Mouse (Mus musculus) right cerebral cortex, postnatal 10 days (tissue): Measurements from ENCODE around the gene Traf2.

Experiments
- DNase-seq, 2 experiments: peaks; one replicate each; pipeline ENCODE4 v3.0.0; 2021; ENCODE audit warnings: low spot score in 2 of 2

The Traf2 gene

DNA sequence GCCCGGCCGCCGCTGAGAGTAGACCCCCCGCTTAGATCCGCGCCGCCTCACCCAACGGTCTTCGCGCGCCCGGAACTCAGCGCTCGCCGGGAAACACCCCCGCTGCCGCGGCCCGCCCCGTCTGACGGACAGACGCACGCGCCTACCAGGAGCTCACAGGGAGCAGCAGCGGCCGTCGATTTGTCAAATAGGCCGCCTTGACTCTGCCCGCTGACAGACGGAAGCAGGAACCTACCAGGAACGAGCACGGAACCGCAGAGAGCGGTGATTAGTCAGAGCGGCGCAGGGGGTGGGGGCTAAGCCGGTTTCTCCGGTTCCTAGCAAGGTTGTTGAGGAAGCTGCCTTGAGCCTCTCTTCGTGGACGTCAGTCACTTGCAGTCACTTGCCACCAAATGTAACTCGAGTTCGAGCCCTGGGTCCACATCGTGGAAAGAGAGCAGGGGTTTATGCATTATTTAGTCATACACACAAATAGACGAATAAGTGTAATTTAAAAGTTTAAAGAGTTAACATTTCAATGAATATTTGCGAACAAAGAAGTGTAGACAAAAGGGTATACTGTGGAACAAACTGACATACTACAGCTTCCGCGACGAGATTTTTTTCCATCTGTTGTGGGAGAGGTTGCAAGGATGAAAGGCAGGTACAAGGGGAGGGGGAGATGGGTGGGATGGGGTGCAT is at the start of gene Traf2:
Gene Traf2, minus strand, starts transcription at position 130 of the 681 bp plus-strand sequence.
- peak; percentile 99 to 100 for DNase-seq

DNA sequence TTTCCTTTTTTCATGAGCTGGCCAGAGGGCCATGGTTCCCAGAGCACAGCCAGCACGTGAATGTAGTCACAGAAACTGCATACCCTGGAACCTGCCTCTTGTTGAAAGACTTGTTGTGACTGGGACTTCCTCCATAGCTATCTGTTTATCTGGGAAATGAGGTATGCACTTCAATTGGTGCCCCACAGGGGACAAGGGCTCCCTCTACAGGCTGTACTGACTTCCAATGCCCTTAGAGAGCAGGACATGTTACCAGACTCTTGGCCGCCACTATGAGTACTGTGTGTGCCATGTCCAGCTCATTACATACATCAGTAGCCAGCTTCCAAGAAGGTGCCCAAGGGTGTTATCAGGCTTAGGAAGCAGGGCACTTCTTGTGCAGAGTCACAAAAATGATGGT is 45.1 kb upstream of the Traf2 start:
- DNase-seq: no peak

DNA sequence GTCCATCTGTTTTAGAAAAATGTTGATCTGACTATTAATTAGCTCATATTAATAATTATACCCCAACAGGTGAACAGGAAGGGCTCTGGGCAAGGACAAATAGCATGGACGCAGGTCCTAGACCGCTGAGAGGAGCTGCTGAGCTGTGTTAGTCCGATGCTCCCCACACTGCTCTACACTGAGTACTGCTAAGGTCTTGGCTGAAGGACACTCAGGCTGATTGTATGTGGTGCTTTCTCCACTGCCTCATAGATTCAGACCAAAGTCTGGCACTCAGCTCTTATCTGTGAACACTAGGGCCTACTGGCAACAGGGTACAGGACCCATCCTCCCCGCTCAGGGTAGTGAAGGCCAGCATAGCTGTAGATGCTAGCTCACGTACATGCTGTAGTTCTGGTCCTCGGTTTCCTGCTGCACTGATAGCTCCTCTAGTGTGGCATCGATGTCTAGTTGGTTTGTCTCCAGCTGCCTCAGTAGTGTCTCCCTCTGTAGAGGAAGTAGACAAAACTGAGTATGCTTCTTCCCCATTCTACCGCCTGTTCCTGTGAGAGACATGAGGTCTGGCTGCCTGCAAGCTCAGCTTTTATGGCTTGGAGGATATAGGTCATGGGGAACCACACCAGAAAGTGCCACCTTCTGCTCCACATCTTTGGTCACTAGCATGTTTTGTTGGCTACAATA is 41.6 kb upstream of the Traf2 start:
- peak in 1 of 2 experiments; percentile 51 for DNase-seq

DNA sequence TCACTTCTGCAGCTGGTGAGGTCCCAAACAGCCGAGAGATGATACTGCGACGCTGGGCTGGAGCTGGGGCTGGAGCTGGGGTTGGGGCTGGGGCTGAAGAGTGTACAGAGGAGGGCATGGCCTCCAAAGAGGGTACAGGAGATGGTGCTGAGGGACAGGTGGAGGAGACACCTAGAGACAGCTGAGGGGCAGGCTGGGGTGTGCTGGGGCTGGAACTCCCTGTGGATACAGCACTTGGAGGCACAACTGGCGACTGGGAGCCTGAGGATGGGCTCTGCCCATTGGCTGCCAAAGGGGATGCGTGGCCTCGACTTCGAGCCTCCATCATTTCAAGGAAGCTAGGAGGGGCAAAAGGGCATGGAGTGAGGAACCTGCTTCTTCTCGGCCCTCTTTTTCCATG is 40.5 kb upstream of the Traf2 start:
- DNase-seq: no peak

DNA sequence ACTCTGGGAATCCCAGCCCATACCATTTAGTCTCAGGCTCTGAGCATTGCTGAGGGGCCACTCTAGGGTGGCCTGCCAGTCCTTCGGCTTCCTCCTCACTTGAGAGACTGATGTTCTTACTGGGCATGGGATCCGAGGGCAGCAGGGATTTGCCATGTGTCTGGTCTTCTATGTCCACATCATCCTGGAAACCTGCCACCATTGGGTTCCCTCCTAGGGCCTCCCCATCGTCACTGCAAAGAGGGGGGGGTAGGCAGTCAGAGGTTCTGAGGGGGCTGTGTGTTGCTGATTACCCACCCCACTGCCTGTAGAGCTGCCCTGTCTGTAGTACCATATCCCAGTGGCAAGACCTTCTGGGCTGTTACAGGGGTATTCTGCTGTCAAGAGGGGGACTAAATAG is 38.9 kb upstream of the Traf2 start:
- peak in 1 of 2 experiments; percentile 43 for DNase-seq

DNA sequence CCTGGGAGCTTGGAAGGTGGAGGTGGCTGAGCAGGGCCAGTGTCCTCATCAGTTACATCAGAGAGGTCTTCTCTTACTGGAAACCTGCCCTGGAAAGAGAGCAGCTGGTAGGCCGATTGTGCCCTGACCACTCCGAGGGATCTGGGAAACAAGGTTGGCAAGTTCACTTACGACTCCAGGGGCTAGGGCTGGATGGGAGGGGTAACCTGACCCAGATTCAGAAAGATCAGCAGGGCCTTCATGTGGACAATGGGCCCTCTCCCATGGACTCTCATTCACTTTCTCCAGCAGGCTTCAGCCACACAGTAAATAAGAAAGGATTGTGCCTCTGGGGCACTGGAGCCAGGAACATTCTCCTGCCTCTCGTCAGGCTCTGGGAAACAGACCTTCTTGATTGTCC is 38.1 kb upstream of the Traf2 start:
- DNase-seq: peak; percentile 37 to 62

DNA sequence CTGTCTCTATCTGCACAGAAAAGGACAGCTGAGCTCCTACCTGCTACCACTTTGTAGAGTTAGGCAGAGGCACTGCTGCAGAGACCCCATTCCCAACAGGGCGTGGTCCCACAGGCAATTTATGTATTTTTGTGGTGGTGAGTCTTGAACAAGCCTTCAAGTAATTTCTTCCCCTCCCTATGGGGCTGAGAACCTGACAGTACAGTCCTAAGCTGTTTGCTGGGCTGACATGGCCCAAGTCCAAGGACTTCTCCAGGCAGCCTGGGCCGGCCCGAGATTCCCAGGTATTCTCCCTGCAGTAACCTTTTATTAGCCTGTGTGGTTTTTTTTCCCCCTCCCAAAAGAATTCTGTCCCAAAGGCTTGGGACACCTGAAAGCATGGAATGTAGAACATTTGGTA is 37.4 kb upstream of the Traf2 start:
- DNase-seq: peak; percentile 35 to 38

DNA sequence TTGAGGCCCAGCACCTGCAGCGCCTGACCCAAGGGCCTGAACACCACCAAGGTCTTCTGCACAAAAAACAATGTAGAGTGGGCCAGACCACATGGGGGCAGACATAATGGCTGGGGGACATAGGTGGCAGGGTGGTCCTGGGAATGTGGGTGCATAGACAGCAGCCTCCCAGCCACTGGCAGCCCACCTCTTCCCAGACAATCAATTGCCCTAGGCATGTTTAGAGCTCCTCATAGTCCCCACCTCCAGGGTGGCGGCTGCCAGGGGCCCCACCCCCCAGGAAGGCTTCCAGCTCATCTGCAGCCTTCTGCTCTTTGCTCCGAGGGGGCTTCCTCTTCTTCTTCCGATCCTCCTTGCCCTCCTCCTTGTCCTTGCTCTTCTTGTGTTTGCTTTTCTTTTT is 36.8 kb upstream of the Traf2 start:
- peak; percentile 45 to 49 for DNase-seq

DNA sequence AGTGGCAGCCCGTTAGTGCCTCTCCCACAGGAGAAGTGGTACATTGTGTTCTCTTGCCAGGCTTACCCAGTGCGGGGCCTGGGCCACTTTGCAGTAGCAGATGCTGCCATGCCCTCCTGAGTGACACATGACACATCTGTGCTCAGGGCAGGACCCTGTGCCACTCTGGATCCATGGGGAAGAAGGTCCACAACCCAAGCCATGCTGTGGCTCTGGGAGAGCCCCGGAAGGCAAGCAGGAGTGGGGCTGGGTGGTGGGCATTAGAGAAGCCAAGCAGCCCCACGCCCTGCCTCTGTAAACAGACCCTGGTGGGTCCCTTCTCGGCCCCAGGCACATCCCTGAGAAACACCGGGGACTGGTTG is 36.4 kb upstream of the Traf2 start:
- DNase-seq: peak in 1 of 2 experiments; percentile 42

DNA sequence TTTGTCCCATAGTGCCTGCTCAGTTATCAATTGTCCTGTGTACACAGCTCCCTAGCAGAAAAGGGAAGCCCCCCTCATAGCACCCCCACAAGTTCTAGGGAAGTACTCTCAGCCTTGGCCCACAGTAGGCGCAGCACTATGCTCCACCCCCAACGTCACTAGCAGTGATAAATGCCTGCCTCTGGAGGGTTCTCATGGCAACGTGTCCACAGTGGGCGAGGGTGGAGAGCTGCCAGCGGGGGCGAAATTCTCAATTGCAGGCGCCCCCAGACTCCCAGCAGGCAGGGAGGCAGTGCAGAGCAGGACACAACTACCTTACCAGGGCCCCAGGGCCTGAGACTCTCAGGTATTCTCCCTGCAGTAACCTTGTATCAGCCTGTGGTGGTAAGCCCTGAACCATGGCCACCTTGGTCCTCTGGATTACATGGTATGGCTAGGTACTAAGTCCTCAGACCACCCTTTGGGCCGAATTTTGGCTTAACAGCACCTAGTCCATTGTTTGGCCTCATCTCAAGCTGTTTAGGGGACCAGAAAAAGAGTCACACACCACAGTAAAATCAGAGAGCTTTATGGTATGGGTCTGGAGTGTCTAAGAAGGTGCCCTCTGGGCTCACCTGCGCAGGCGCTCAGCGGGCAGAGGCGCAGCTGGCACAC is 35.9 kb upstream of the Traf2 start:
- peak; percentile 94 to 95 for DNase-seq

DNA sequence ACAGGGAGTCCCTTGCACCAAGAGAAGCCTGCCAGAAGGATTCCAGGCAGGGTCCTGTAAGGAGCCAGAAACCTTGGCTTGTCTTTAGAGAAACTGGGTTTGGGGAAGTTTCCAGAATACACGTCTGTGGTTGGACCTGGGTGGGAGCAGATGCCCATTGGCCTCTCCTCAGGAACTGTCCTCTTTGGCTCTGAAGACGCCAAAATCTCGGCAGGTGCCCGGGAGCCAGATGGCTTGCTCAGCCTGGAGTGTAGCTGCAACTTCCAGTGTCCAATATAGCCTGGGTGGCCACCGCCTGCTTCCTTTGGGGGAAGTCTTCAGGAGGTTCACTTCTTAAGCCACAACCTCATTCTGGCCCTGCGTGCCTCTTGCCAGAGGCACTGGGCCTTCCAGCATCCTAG is 35.2 kb upstream of the Traf2 start:
- peak; percentile 58 to 76 for DNase-seq

DNA sequence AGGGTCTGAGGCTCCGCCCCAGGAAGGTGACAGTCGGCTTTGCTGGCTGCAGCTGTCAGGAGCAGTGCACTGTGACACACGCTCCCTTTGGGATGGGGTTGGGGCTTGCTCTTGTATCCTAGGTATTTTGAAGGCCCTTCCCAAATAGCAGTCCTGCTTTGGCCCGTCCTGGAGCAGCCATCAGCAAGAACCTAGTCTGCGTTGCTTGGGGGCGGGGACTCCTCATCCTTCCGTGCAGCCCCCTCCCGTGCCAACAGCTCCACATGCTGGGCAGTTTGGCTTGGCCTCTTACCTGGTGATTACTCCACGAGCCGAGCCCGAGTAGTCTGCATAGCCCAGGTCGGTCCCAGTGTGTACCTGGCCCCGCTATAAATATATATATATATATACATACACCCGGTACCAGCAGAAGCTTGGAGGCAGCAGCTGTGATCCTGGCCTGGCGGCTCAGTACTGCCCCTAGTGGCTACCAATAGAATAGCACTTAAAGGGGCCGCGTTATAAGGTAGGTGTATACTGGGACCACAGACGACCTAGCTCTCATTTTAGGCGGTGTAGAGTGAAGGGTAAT is 34.6 kb upstream of the Traf2 start, which contains the start of gene Ajm1:
Gene Ajm1, minus strand, starts transcription at position 464 of the 571 bp plus-strand sequence.
- peak; percentile 84 to 91 for DNase-seq

DNA sequence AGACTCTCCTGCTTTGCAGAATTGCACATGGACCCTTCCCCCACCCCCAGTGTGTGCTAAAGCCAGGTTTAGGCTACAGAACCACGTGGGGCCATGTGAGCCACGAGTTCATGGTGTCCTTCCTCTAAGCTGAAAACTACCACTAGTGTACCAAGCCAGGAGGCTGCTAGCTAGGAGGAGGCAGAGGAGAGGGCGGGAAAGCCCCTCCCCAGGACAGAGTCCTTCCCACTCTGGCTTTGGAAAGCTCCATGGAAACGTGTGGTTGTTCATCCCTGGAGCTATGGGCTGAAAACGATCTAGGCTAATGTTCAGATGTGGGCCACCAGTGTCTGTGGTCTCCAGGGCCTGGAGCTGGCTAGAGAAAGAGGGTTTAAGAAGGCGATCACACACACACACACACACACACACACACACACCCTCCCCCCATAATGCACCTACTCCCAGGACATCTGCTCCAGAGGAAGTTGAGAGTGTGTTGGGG is 33.9 kb upstream of the Traf2 start:
- peak; percentile 64 to 70 for DNase-seq

DNA sequence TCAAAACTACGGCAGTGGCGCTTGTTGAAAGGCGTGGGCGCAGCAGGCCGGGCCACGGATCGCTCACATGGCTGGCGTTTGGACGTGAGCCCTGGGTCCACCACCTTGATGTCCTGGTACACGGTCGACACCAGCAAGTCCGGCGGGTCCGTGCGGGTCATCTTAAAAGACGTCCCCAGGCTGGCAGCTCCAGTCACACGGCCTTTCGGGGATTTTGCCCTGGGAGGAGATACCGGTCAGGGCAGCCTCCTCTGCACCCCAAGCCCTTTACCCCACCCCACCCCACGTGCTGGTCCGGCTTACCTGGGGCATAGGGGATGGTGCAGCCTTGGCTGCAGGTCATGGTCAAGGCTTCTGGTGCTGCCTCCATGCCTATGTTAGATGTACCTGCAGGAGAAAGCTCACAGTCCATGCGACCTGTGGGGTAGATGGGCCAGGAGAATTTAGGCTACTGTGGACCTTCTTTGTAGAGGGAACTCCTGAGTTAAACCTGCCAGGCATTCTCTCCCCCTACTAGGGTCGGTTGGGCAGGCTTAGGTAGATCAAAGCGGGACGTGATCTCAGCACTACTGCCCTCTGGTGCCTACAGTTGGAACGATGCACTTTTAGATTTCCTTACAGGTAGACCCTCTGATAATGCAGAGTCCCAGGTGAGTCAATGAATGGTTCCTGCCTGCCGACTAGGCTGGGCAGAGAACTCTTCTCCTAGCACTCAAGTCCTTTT is 33.2 kb upstream of the Traf2 start:
- peak; percentile 67 to 71 for DNase-seq

DNA sequence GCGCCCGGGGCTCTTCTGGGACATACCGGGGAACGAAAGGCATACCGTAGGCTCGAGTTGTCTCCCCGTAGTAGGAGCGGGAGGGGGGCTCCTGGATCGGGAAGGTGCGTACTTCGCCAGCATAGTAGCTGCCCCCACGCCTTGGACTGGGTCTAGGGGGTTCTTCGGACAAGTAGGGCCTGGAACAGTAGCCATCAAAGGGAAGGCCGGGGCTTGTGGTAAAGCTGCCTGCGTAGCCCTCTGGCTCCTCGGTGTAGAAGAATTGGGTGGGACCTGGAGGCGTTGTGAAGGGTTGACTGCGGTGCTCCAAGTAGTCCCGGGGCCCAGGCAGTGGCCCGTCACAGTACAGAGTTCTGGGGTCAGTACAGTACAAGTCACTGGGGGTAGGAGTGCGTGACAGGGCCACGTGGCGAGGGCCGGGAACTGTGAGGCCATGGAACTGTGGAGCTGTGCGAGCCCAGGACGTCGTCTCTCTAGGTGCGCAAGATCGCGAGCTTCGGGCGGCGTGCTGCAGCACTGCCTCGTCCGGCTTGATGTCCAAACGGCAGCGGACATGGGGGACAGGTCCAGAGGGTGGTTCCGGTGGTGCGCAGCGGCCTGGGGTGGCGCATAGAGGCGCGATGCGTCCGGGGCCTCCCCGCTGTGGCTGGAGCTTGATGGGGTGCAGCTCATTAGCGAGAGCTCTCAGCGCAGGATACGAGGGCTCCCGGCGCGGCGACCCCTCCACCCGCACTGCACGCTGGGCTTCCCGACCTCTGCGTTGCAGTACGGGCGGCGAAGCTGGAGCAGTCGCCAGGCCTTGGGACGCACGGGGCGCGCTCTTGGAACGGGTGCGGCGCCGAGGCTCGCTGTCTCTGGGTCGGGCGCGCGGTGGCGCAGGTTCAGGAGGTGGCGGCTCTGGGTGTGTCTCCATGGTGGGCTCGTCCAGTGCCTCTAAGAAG is 32.3 kb upstream of the Traf2 start:
- no peak for DNase-seq

DNA sequence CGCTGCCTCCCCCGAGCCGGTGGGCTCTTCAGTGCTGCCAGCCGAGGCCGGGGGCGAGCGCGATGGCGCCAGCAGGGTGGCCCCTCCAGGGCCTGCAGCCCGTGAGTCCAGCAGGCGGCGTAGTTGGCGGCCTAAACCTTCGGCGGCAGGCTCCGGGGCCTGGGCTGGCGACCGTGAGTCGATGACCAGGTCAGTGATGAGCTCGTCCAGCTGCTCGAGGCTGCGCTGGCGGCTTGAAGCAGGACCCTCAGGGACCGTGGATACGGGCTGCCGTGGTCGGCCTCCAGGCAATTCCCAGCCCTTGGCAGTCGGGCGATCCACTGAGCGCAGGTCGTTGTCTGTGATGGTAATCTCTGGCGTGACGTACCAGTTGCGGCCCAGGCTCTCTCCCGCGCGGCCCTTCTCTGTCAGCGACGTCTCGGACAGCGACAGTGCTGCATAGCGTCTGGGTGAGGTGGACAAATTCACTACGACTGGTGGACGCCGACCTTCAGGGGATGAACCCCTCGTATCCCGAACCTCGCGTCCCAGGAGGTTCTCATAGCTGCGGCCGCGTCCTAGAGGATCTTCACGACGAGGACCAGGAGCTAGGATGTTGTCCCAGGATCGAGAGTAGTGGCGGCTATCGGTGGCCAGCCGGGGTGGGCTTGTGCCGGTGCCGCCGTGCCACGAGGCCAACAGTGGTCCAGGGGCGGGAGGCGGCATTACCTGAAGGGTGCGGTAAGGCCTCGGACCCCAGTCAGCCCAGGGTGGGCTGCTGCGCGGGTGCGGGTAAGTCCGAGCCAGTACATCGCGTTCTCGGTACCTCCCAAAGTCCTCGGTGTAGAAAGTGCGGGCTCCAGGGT is 31.4 kb upstream of the Traf2 start:
- DNase-seq: no peak

DNA sequence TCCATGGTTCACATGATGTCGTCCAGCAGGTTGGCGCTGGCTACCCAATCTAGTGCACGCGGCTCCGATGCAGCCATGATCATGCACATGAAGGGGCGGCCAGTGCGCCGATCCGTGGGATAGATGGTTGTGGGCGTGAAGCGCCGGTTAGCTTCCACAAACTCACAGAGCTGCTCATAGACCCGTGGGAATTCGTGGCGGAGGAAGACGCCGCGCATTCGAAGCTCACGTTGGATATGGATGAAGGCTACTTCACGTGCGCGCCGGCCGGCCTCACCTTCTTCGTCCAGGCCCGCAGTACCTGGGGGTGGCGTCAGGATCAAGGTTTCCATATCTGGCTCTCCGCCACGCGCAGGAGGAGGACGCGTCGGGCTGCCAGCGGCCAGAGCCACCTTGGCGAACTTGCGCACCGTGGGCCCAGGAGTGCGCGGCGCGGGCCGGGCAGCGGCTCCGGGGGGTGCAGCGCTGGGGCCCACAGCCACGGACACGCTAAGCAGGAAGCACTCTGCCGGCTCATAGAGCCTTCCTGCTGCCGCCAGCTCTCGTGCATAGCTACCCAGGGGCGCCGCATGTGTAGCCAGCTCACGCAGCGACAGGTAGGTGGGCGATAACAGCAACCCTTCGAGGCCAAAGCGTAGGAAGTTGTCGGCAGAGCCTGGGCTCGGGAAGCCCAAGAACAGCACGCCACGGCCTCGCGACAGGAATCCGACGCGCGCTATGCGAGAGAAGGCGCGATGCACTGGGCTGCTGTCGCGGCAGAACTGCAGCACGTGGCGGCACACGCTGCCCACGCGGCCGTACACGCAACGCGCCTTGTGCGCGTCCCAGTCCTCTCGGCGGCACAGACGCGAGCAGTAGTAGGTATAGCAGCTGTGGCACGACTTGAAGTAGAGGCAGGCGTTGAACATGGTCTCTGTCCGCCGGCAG is 30.5 kb upstream of the Traf2 start:
- DNase-seq: no peak

DNA sequence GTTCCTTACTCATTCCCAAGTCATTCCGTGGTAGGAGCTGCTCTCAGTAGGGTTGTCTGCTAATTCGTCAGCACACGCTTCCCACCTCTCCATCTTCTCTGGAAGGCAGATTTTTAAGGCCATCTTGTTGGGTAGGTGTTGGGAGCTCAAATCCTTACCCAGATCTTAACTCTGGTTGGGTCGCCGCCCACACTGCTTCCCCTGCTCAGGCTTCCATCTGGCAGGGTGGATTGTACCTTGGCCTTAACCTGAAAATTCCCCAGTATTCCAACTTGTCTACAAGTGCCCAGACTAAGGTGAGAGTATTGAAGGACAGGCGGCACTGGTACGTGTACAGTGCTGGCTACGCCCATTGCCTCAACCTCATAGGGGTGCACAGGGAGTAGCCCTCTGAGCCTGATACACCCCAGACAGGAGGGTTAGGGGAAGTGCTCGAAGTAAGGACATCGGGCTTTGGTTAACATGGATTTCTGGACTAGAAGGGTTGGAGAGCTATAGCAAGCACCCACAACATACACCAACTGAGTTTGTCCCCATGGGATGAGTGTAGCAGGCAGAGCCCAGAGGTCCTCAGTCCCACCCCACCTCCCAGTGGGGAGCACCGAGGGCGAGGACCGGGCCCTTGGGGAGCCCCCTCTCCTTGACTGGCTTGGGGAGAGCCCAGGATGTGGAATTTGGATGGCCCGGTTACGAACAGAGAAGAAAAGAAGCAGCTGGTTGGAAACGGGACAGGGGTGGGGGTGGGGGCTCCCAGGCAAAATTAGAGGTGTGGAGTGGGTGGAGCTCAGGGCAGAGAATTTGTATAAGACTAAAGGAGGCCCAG is 29.5 kb upstream of the Traf2 start:
- DNase-seq: no peak
